Mouse (Mus musculus) olfactory bulb, adult 2 months (tissue): Measurements from ENCODE around the gene Reps1.

ENCODE experiments used
- CTCF ChIP-seq: fragments of 200-500 bp; IDR thresholded peaks from 2 replicates; pipeline ENCODE4 v1.5.1; 2012; ENCODE audit warnings: low read depth, mild to moderate bottlenecking, low read length, moderate library complexity; ENCODE audit not compliant: insufficient read depth
- POLR2A ChIP-seq: fragments of 200-500 bp; IDR thresholded peaks from 2 replicates; pipeline ENCODE4 v1.6.1; 2012; ENCODE audit warnings: mild to moderate bottlenecking, low read depth, low read length, moderate library complexity; ENCODE audit not compliant: insufficient read depth

- no peak for TF ChIP-seq CTCF
- TF ChIP-seq POLR2A = no peak
These were observed 14.5 kb downstream of the Reps1 start for GRCm38 (mm10) chr10:18070144-18070543.
